Mouse (Mus musculus): Measurements from ENCODE around the gene Tyk2.

- no peak for TF ChIP-seq CTCF (IDR thresholded peaks at IDR 0.05; ENCODE audit: low read depth)
- TF ChIP-seq EP300 (IDR thresholded peaks at IDR 0.05; ENCODE audit: low read depth), result no peak
Measured at GRCm38 (mm10) chr9:21163086-21164050, 32.3 kb upstream of the Tyk2 start.

Measured in liver, postnatal 0 days (tissue).